Mouse (Mus musculus): Measurements from ENCODE around the gene Enah.

Gene Enah

DNA sequence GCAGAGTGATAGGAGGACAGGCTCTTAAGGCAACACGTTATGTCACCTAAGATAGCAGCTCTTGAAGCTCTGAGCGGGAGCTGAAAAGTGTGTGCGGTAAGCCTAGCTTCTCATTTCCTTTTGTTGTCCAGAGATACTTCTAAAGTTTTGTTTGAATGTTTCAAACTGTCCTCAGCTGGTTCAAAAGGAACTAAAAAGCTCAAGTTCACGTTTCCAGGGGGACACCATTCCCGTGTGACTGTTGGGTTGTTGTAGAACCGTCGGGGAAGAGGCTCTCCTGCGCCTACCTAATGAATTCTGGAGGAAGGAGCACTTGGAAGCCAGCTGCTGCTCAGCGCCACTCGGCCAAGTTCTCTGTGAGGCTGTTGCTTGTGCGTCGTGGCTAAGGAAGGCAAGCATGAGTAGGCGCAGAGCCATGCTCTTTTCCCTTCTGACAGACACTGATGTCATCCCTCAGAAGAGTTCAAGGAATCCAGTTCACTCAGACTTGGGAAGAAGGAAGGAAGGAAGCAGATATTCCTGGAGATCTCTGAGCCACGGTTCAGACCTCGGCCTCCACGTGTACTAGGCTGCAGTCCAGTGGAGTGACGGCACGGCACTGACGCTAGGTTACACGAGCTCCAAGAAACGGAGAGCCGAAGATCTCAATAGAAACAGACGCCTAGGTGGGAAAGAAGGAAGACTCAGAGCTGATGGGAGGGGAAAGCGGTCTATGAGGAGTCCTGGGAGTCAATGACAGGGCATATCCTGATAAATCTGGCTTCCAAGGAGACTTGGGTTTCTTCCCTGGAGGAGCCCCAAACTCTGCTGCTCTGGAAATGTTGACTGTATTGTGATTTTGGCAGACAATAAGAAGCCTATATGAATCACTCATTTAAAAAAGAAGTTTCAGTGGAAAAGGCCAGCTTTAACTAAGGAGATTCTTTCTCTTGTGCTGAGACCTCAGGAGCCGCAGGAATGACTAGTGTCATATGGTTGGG, 8.7 kb upstream of the Enah start:
- in situ Hi-C loops (cut with MboI, MseI) = no loop called here

GRCm38 (mm10) chr1:182027426-182027979, 7.7 kb upstream of the Enah start:
- in situ Hi-C loops (cut with MboI, MseI) = no loop called here

DNA sequence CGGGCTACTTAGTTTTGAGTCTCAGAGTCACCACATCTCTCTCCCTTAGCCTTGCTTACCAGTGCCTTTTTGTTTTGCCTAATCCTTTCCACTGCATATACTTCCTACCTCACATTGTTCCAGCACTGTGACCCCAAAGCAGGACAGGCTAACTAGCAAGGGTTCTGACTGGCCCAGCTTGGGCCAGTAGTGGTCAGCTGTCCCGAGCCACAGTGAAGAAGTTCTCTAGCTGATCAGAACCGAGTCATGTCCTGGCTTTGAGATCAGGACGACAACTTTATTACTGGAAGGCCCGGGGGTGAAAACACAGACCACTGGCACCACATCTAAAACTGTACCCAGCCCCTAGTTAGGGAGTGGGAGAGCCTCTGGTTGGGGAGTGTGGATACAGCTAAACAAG, 7.0 kb upstream of the Enah start:
- in situ Hi-C loops (cut with MboI, MseI) = no loop called here

- in situ Hi-C loops (cut with MboI, MseI) = no loop called here
Measured at GRCm38 (mm10) chr1:182026120-182026519, 6.3 kb upstream of the Enah start.

GRCm38 (mm10) chr1:182021691-182022299, 2.0 kb upstream of the Enah start:
- in situ Hi-C loops (cut with MboI, MseI) = no loop called here

GRCm38 (mm10) chr1:182020831-182021460, 1.2 kb upstream of the Enah start:
- in situ Hi-C loops (cut with MboI, MseI) = no loop called here

GRCm38 (mm10) chr1:182019266-182019925, 394 bp downstream of the Enah start:
- in situ Hi-C loops (cut with MboI, MseI) = no loop called here

DNA sequence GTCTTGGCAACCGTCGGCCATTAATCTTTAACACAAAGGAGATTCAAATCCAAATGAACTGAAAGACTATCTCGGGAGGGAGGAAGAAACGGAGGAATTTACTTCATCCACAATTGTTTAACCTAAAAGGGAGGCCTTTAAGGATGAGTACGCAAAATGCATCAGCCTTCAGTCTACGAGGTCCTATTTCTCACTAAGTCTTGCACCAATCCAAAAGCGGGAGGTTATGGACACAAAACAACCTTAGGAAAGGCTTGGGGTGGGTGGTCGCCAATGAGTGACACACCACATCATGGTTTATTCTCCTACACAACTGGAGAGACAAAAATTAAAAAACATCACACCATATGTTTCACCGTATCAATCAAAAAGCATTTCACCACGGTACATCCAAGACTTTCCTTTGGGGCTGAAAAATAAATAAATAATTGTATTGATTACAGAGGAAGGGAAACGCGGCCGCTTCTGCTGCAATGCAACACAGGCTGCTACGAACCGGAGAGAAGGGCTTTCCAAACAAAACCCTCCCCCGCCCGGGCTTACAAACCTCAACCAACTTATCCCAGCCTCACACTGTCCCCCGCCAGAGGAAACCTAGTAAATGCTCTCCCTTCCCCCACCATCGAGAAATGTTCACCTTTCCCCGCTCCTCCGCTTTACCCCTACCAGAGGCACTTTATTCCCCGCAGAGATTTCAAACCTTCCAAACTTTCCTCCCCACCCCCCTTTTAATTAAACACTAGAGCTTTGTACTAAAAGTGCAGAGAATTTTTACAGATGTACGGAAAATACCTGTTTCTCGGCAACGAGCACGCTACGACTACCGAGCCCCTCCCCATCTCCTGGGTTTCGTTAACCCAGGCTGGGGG, 1.2 kb downstream of the Enah start:
- in situ Hi-C loops (cut with MboI, MseI) = no loop called here

DNA sequence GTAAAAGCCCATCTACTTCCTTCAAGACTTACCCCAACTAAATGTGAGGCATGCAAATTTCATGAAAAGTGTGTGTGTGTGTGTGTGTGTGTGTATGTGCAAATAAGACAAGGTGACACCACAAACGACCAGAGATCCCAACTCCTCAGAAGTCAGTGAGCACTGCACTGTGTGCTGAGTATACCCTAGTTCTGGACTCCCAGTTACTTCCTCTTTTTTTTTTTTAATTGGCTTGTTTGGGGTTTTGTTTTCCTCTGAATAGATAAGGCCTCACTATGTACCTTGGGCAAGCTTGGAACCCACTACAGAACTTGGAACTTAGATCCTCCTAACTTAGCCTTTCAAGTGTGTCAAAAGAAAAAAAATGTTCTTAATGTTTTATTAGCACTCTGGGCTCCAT, 14.0 kb downstream of the Enah start:
- in situ Hi-C loops (cut with MboI, MseI) = no loop called here

GRCm38 (mm10) chr1:181998673-181999072, 21.1 kb downstream of the Enah start:
- in situ Hi-C loops (cut with MboI, MseI) = no loop called here

DNA sequence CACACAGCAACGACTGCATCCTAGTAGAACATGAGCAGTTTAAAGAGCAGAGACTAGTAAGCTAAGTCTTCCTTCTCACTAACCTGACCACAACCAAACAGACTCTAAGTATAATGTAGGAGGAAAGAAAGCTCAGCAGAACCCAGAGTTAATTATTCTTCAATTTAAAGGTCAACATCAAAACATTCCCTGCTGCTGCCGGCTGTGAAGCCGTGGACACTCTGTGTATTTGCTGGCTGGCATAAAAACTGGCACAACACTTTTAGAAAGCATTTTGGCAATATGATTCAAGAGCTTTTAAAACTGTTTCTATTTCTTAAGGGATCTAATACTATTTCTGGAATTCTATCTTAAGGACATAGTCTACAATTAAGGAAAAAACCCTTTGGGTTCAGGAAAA, 22.0 kb downstream of the Enah start:
- in situ Hi-C loops (cut with MboI, MseI) = no loop called here

GRCm38 (mm10) chr1:181993597-181993996, 26.2 kb downstream of the Enah start:
- in situ Hi-C loops (cut with MboI, MseI) = no loop called here

DNA sequence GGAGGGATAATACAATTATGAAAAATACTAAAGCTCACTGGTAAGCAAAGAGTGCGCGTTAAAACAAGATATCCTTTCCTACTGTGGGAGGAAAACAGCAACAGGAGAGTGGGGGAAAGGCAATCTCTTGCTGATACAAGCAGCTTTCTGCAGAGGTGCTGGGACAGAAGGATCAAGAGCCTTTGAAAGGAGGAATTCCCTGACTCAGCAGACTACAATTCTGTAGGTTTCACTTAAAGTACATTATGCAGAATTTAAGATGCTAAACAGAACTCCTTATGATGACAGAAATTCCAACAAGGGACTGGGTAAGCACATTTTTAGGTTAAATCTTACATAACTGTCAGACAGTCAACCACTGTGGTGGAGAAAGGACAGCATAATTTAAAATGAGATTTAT, 31.4 kb downstream of the Enah start:
- in situ Hi-C loops (cut with MboI, MseI) = no loop called here

GRCm38 (mm10) chr1:181987226-181987625, 32.6 kb downstream of the Enah start:
- in situ Hi-C loops (cut with MboI, MseI) = no loop called here

DNA sequence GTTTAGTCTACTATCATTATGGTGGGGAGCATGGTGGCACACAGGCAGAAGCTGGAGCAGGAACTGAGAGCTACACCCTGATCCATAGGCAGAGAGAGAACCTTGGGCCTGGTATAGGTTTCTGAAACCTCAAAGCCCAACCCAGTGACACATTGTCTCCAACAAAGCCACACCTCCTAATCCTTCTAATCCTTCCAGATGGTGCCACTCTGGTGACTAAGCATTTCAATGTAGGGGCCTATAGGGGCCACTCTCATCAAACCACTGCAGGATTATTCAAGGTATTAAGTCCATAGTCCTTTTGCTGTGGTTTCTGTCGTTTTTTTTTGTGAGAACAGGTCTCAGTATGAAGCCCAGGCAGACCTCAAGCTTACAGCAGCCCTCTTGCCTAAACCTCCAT, 33.9 kb downstream of the Enah start:
- in situ Hi-C loops (cut with MboI, MseI) = no loop called here

GRCm38 (mm10) chr1:181984811-181985210, 35.0 kb downstream of the Enah start:
- in situ Hi-C loops (cut with MboI, MseI) = loop anchor here (5.0 kb wide), 1 partner anchor 62 kb away; no protein-coding TSS in a partner anchor

GRCm38 (mm10) chr1:181980017-181980719, 39.6 kb downstream of the Enah start:
- in situ Hi-C loops (cut with MboI, MseI) = loop anchor here (5.0 kb wide), 1 partner anchor 67 kb away; no protein-coding TSS in a partner anchor

GRCm38 (mm10) chr1:181975510-181975909, 44.3 kb downstream of the Enah start:
- in situ Hi-C loops (cut with MboI, MseI) = no loop called here

DNA sequence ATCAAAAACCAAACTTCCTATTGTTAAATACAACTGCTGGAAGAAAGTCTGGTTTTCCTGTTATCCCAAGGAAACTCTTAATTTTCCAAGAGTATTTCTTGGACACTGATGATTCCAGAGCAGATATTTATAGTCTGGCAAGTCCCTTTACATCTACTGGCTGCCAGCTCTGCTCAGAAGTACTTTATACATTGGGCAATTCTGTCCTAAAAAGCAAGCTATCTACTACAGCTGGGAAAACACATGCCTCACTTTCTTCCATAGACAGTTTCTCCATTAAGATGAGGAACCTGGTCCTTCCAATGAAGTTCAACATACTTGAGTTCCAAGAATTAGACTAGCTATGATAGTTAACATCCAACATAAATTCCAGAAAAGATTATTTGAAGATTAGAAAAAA, 44.9 kb downstream of the Enah start:
- in situ Hi-C loops (cut with MboI, MseI) = no loop called here

DNA sequence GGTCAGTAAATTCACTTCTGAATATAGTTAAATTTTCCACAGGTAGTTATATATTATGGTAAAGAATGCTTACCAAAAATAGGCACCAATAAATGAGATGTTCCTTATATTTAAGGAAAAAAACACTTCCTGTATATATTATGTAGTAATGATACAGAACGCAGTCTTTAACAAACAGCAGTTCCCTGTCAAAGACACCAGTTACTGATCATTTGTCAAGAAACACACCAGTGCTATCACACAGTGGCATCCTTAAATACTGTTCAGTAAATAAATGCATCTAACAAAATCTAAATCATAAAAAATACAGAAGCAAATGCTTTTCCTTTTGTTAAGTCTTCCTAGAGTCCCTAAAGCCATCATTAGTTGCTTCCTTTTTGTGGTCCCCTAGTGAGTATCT, 54.5 kb downstream of the Enah start:
- in situ Hi-C loops (cut with MboI, MseI) = no loop called here
